Mouse (Mus musculus) midbrain, embryonic 15.5 days (tissue): Measurements from ENCODE around the gene Tmem145. TPM values are rescaled to one million over a fixed set of nuclear protein-coding genes. Genes with fewer than 3 reads are reported as not detected.

ENCODE experiments used
- ATAC-seq: fragments of 200-750 bp; cut with Nextera tagmentation; replicated peaks from 2 replicates; pipeline ENCODE4 v1.8.0; 2017; ENCODE audit warnings: moderate TSS enrichment
- H3K27ac ChIP-seq: fragments of 300-500 bp; sonication (generic); 2 replicates; pipeline ENCODE4 v1.5.1; 2015; ENCODE audit warnings: mild to moderate bottlenecking, inconsistent platforms
- H3K27me3 ChIP-seq: fragments of 300-500 bp; sonication (generic); replicated peaks from 2 replicates; pipeline ENCODE4 v1.6.1; 2015; ENCODE audit warnings: inconsistent platforms
- H3K36me3 ChIP-seq: fragments of 300-500 bp; sonication (generic); replicated peaks from 2 replicates; pipeline ENCODE4 v1.6.1; 2015; ENCODE audit warnings: inconsistent platforms
- H3K4me1 ChIP-seq: fragments of 300-500 bp; sonication (generic); 2 replicates; pipeline ENCODE4 v1.6.1; 2015; ENCODE audit warnings: inconsistent platforms
- H3K4me2 ChIP-seq: fragments of 300-500 bp; sonication (generic); 2 replicates; pipeline ENCODE4 v1.6.1; 2015; ENCODE audit warnings: inconsistent platforms, mild to moderate bottlenecking, moderate library complexity
- H3K4me3 ChIP-seq: fragments of 300-500 bp; sonication (generic); 2 replicates; pipeline ENCODE4 v1.5.1; 2015; ENCODE audit warnings: mild to moderate bottlenecking, inconsistent platforms
- H3K9ac ChIP-seq: fragments of 300-500 bp; sonication (generic); 2 replicates; pipeline ENCODE4 v1.6.1; 2015; ENCODE audit warnings: mild to moderate bottlenecking, inconsistent platforms
- H3K9me3 ChIP-seq: fragments of 300-500 bp; sonication (generic); 2 replicates; pipeline ENCODE4 v1.6.1; 2016; ENCODE audit warnings: inconsistent platforms
- WGBS: fragments of 180-500 bp; shearing (Covaris S2); methylation state at CpG from one replicate; pipeline ENCODE4 v1.1.7; 2015; ENCODE audit warnings: mixed read lengths; 5-methylcytosine and 5-hydroxymethylcytosine counted together
- polyA plus RNA-seq: library from polyadenylated mRNA; unstranded; fragments of >200 nt; fragmentation: Nextera tagmentation; extraction: Ambion mirVana; gene quantifications from 2 replicates; pipeline ENCODE4 v1.2.1, GENCODE M21; 2015

Tmem145 gene
- polyA plus RNA-seq, 1 experiment from 2014 or later, result 102 TPM

GRCm38 (mm10) chr7:25301063-25301462 is 4.8 kb upstream of the Tmem145 start, which contains the start of gene Prr19:
TSS of gene Prr19 (plus strand) at chr7:25301411.
- Histone ChIP-seq H3K4me2 (peak within 1 kb of the TSS; percentile 20), H3K27me3 (no peaks in the 10 kb centered on the region), H3K36me3 (no peaks in the 10 kb centered on the region), H3K27ac (no peak within 1 kb of the TSS), H3K9ac (no peak within 1 kb of the TSS), H3K9me3 (no peaks in the 10 kb centered on the region), H3K4me3 (no peak within 1 kb of the TSS), H3K4me1 (peaks cover 20% of the 10 kb centered on the region)
- WGBS, result 51% methylated on average over 19 of the region's 19 CpGs
- peak; percentile 40 for ATAC-seq

- H3K9me3 ChIP-seq, result no peaks in the 10 kb centered on the region
- ATAC-seq, result no peak
- H3K36me3 ChIP-seq, result no peaks in the 10 kb centered on the region
- no peak overlapping the region for H3K4me2 ChIP-seq
- no peaks in the 10 kb centered on the region for H3K27me3 ChIP-seq
- H3K4me3 ChIP-seq, result no peak overlapping the region
- H3K27ac ChIP-seq, result no peak overlapping the region
- H3K9ac ChIP-seq, result no peak overlapping the region
- 84% methylated on average over 9 of the region's 9 CpGs for WGBS
- peaks cover 15% of the 10 kb centered on the region for H3K4me1 ChIP-seq
Measured at GRCm38 (mm10) chr7:25303003-25303684, 2.8 kb upstream of the Tmem145 start.

GRCm38 (mm10) chr7:25303685-25304006 is 2.3 kb upstream of the Tmem145 start:
- Histone ChIP-seq H3K9me3 (no peaks in the 10 kb centered on the region), H3K4me2 (no peak overlapping the region), H3K9ac (no peak overlapping the region), H3K4me3 (no peak overlapping the region), H3K36me3 (no peaks in the 10 kb centered on the region), H3K27ac (no peak overlapping the region), H3K27me3 (no peaks in the 10 kb centered on the region), H3K4me1 (peaks cover 12% of the 10 kb centered on the region)
- no peak for ATAC-seq
- WGBS, result 73% methylated on average over 3 of the region's 3 CpGs

- ATAC-seq, result 0 out of 2 replicates have a peak, but pooled peaks have one; percentile 37
- peak overlapping the region; percentile 89 for H3K27ac ChIP-seq
- 1% methylated on average over 2 of the region's 2 CpGs for WGBS
- H3K4me1 ChIP-seq, result peaks cover 12% of the 10 kb centered on the region
- no peaks in the 10 kb centered on the region for H3K27me3 ChIP-seq
- H3K9me3 ChIP-seq, result no peaks in the 10 kb centered on the region
- peak overlapping the region; percentile 55 for H3K4me2 ChIP-seq
- H3K9ac ChIP-seq, result peak overlapping the region; percentile 76
- peak overlapping the region; percentile 57 for H3K4me3 ChIP-seq
- no peaks in the 10 kb centered on the region for H3K36me3 ChIP-seq
Measured at GRCm38 (mm10) chr7:25305481-25305880, 425 bp upstream of the Tmem145 start.

- no peak; the same call in 1 of the 2 replicates for ATAC-seq
- H3K4me2 ChIP-seq, result peak overlapping the region; percentile 55
Measured at GRCm38 (mm10) chr7:25306614-25306996, 699 bp downstream of the Tmem145 start.

GRCm38 (mm10) chr7:25308702-25309318 is 2.9 kb downstream of the Tmem145 start:
- peaks cover 12% of the 10 kb centered on the region for H3K4me1 ChIP-seq
- WGBS, result 60% methylated on average over 17 of the region's 17 CpGs
- no peaks in the 10 kb centered on the region for H3K36me3 ChIP-seq
- H3K4me2 ChIP-seq, result no peak overlapping the region
- no peak overlapping the region for H3K4me3 ChIP-seq
- no peak overlapping the region for H3K9ac ChIP-seq
- H3K27me3 ChIP-seq, result peaks cover 29% of the 10 kb centered on the region
- no peak for ATAC-seq
- no peaks in the 10 kb centered on the region for H3K9me3 ChIP-seq
- no peak overlapping the region for H3K27ac ChIP-seq

More at GRCm38 (mm10) chr7:25306614-25306996, 699 bp downstream of the Tmem145 start:
- peaks cover 12% of the 10 kb centered on the region for H3K4me1 ChIP-seq
- no peaks in the 10 kb centered on the region for H3K36me3 ChIP-seq
- H3K9ac ChIP-seq, result peak overlapping the region; percentile 76
- H3K27ac ChIP-seq, result peak overlapping the region; percentile 89
- no peaks in the 10 kb centered on the region for H3K9me3 ChIP-seq
- H3K27me3 ChIP-seq, result peaks cover 7% of the 10 kb centered on the region
- 44% methylated on average over 2 of the region's 2 CpGs for WGBS
- peak overlapping the region; percentile 57 for H3K4me3 ChIP-seq

GRCm38 (mm10) chr7:25309425-25309824 is 3.5 kb downstream of the Tmem145 start:
- ATAC-seq, result no peak
- no peak overlapping the region for H3K27ac ChIP-seq
- 95% methylated on average over 9 of the region's 9 CpGs for WGBS

GRCm38 (mm10) chr7:25311193-25311592 is 5.3 kb downstream of the Tmem145 start:
- H3K27me3 ChIP-seq, result peaks cover 43% of the 10 kb centered on the region
- ATAC-seq, result no peak
- no peak overlapping the region for H3K27ac ChIP-seq
- no peak overlapping the region for H3K9ac ChIP-seq
- peaks cover 23% of the 10 kb centered on the region for H3K4me1 ChIP-seq
- no peaks in the 10 kb centered on the region for H3K36me3 ChIP-seq
- H3K4me2 ChIP-seq, result no peak overlapping the region
- H3K4me3 ChIP-seq, result no peak overlapping the region
- 85% methylated on average over 11 of the region's 11 CpGs for WGBS
- H3K9me3 ChIP-seq, result no peaks in the 10 kb centered on the region

More at GRCm38 (mm10) chr7:25309425-25309824, 3.5 kb downstream of the Tmem145 start:
- Histone ChIP-seq H3K36me3 (no peaks in the 10 kb centered on the region), H3K4me2 (no peak overlapping the region), H3K27me3 (peaks cover 35% of the 10 kb centered on the region), H3K9me3 (no peaks in the 10 kb centered on the region), H3K4me3 (no peak overlapping the region), H3K4me1 (peaks cover 12% of the 10 kb centered on the region), H3K9ac (no peak overlapping the region)

- Histone ChIP-seq H3K4me2 (no peak overlapping the region), H3K9me3 (no peaks in the 10 kb centered on the region), H3K27ac (no peak overlapping the region), H3K36me3 (no peaks in the 10 kb centered on the region), H3K4me3 (no peak overlapping the region), H3K9ac (no peak overlapping the region; the same call in 1 of the 2 replicates), H3K27me3 (peaks cover 43% of the 10 kb centered on the region), H3K4me1 (peaks cover 30% of the 10 kb centered on the region)
- WGBS, result 49% methylated on average over 7 of the region's 7 CpGs
- ATAC-seq, result no peak
Measured at GRCm38 (mm10) chr7:25313325-25313724, 7.4 kb downstream of the Tmem145 start.

GRCm38 (mm10) chr7:25314606-25315305 is 8.8 kb downstream of the Tmem145 start:
- Histone ChIP-seq H3K4me3 (peak overlapping the region; percentile 27), H3K4me2 (peak overlapping the region; percentile 53), H3K27ac (no peak overlapping the region), H3K4me1 (peaks cover 38% of the 10 kb centered on the region), H3K9me3 (no peaks in the 10 kb centered on the region), H3K27me3 (peaks cover 43% of the 10 kb centered on the region), H3K9ac (no peak overlapping the region; the same call in 1 of the 2 replicates), H3K36me3 (no peaks in the 10 kb centered on the region)
- no peak for ATAC-seq
- 3% methylated on average over 49 of the region's 51 CpGs for WGBS

GRCm38 (mm10) chr7:25315306-25316041 is 9.6 kb downstream of the Tmem145 start:
- ATAC-seq, result no peak
- H3K27ac ChIP-seq, result peak overlapping the region; percentile 65; the same call in 1 of the 2 replicates
- H3K9me3 ChIP-seq, result no peaks in the 10 kb centered on the region
- H3K4me2 ChIP-seq, result peak overlapping the region; percentile 53
- no peaks in the 10 kb centered on the region for H3K36me3 ChIP-seq
- WGBS, result under 1% methylated on average over 68 of the region's 69 CpGs
- H3K4me1 ChIP-seq, result peaks cover 39% of the 10 kb centered on the region
- peak overlapping the region; percentile 27 for H3K4me3 ChIP-seq
- peak overlapping the region; percentile 21; the same call in 1 of the 2 replicates for H3K9ac ChIP-seq
- H3K27me3 ChIP-seq, result peaks cover 43% of the 10 kb centered on the region
